Mouse (Mus musculus) adrenal gland (tissue): ENCODE data around the gene Ggcx.
"Not testable (repeated sequence)": the region's sequence is repeated elsewhere in the genome, so short reads cannot be mapped to it uniquely, and the experiment has no call there.

Experiments used
- intact Hi-C: fragments of 180-260 bp; cut with DNase I; formaldehyde crosslinking; loops from one replicate; pipeline ENCODE4 v1.15.1; 2025

The Ggcx gene

GRCm38 (mm10) chr6:72425646-72426045, 11.5 kb downstream of the Ggcx start:
- intact Hi-C loops: no loop called here

- intact Hi-C loops: loop anchor here (1.0 to 2.0 kb wide), 2 partner anchors 106 to 139 kb away; no protein-coding TSS in a partner anchor
Measured at GRCm38 (mm10) chr6:72428036-72428435, 13.9 kb downstream of the Ggcx start.

- intact Hi-C loops: loop anchor here (2.0 kb wide), 1 partner anchor 138 kb away; no protein-coding TSS in a partner anchor
Measured at GRCm38 (mm10) chr6:72429061-72429842, 15.1 kb downstream of the Ggcx start.

GRCm38 (mm10) chr6:72430989-72431921, 17.1 kb downstream of the Ggcx start:
- intact Hi-C loops: no loop called here

- intact Hi-C loops: no loop called here
Measured at GRCm38 (mm10) chr6:72432153-72432552, 18.0 kb downstream of the Ggcx start.

- intact Hi-C loops: no loop called here
Measured at GRCm38 (mm10) chr6:72438226-72438625, 24.1 kb downstream of the Ggcx start.

- intact Hi-C loops: no loop called here
Measured at GRCm38 (mm10) chr6:72438862-72439354, 24.8 kb downstream of the Ggcx start.

- intact Hi-C loops: loop anchor here (5.0 kb wide), 1 partner anchor 38 kb away; no protein-coding TSS in a partner anchor
Measured at GRCm38 (mm10) chr6:72439355-72440185, 25.5 kb downstream of the Ggcx start, which contains the start of gene Mat2a. TSS of gene Mat2a (minus strand) at chr6:72439558.

- intact Hi-C loops: loop anchor here (5.0 kb wide), 1 partner anchor 37 kb away; no protein-coding TSS in a partner anchor
Measured at GRCm38 (mm10) chr6:72440186-72440990, 26.3 kb downstream of the Ggcx start.

GRCm38 (mm10) chr6:72442921-72443604, 29.0 kb downstream of the Ggcx start:
- intact Hi-C loops: loop anchor here (5.0 kb wide), 1 partner anchor 34 kb away; no protein-coding TSS in a partner anchor

- intact Hi-C loops: no loop called here
Measured at GRCm38 (mm10) chr6:72445011-72445410, 30.9 kb downstream of the Ggcx start.

- intact Hi-C loops: no loop called here
Measured at GRCm38 (mm10) chr6:72447487-72447886, 33.4 kb downstream of the Ggcx start.

GRCm38 (mm10) chr6:72451778-72452177, 37.7 kb downstream of the Ggcx start:
- intact Hi-C loops: not testable (repeated sequence)

GRCm38 (mm10) chr6:72452329-72452728, 38.2 kb downstream of the Ggcx start:
- intact Hi-C loops: no loop called here

GRCm38 (mm10) chr6:72453578-72453977, 39.5 kb downstream of the Ggcx start:
- intact Hi-C loops: no loop called here

- intact Hi-C loops: no loop called here
Measured at GRCm38 (mm10) chr6:72454072-72454746, 40.1 kb downstream of the Ggcx start.

GRCm38 (mm10) chr6:72454833-72455373, 40.8 kb downstream of the Ggcx start:
- intact Hi-C loops: no loop called here

GRCm38 (mm10) chr6:72456567-72456966, 42.5 kb downstream of the Ggcx start:
- intact Hi-C loops: no loop called here
